Mouse (Mus musculus) testis, adult 2 months (tissue): ENCODE measurements around the gene Gm13271. TPM values are rescaled to one million over a fixed set of nuclear protein-coding genes. Genes with fewer than 3 reads are reported as not detected.
"Not testable (repeated sequence)": the region's sequence is repeated elsewhere in the genome, so short reads cannot be mapped to it uniquely, and the experiment has no call there.

Experiments
- H3K27ac ChIP-seq: fragments of 200-500 bp; 2 replicates; pipeline ENCODE4 v1.5.1; 2012; ENCODE audit warnings: low read depth, low read length; ENCODE audit not compliant: control insufficient read depth, insufficient read depth
- H3K27me3 ChIP-seq: fragments of 200-500 bp; 2 replicates; pipeline ENCODE4 v1.6.1; 2012; ENCODE audit warnings: mild to moderate bottlenecking, low read length, moderate library complexity; ENCODE audit not compliant: control insufficient read depth, insufficient read depth
- H3K36me3 ChIP-seq: fragments of 200-500 bp; 2 replicates; pipeline ENCODE4 v1.6.1; 2012; ENCODE audit warnings: mild to moderate bottlenecking, low read length; ENCODE audit not compliant: control insufficient read depth, insufficient read depth
- H3K4me1 ChIP-seq: fragments of 200-500 bp; 2 replicates; pipeline ENCODE4 v1.6.1; 2012; ENCODE audit warnings: low read length; ENCODE audit not compliant: control insufficient read depth, insufficient read depth
- H3K4me3 ChIP-seq: fragments of 200-500 bp; 2 replicates; pipeline ENCODE4 v1.5.1; 2012; ENCODE audit warnings: low read depth, mild to moderate bottlenecking, low read length, moderate library complexity, mixed read lengths; ENCODE audit not compliant: control insufficient read depth
- CTCF ChIP-seq: fragments of 200-500 bp; IDR thresholded peaks from 2 replicates; pipeline ENCODE4 v1.5.1; 2012; ENCODE audit warnings: low read depth, mild to moderate bottlenecking, inconsistent platforms, low read length, moderate library complexity; ENCODE audit not compliant: control insufficient read depth, insufficient read depth, insufficient replicate concordance
- POLR2A ChIP-seq: fragments of 200-500 bp; IDR thresholded peaks from 2 replicates; pipeline ENCODE4 v1.6.1; 2012; ENCODE audit warnings: low read depth, mild to moderate bottlenecking, inconsistent platforms, low read length, moderate library complexity; ENCODE audit not compliant: control insufficient read depth
- polyA plus RNA-seq: library from polyadenylated mRNA; depleted of rRNA; stranded (reverse); fragments of >200 nt; gene quantifications from 2 replicates; pipeline ENCODE4 v1.2.3, GENCODE M21; 2012; rRNA removed

The Gm13271 gene
- not detected in 2 replicates for polyA plus RNA-seq

DNA sequence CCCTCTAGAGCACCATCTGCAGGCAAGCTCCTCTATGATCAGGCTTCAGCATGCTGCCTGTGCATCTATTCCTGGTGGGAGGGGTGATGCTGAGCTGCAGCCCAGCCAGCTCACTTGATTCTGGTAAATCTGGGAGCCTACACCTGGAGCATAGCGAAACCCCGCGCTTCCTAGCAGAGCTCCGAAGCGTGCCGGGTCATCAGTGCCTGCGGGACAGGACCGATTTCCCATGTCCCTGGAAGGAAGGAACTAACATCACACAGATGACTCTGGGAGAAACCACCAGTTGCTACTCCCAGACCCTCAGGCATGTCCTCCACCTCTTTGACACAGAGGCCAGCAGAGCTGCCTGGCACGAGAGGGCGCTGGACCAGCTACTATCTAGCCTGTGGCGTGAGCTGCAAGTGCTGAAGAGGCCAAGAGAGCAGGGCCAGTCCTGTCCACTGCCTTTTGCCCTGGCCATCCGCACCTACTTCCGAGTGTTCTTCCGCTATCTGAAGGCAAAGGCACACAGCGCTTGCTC is at the start of gene Gm13271:
Gene Gm13271, plus strand, starts transcription at position 51 of the 523 bp plus-strand sequence.
- not testable (repeated sequence) for H3K4me3 ChIP-seq, H3K27me3 ChIP-seq, H3K27ac ChIP-seq, H3K4me1 ChIP-seq, H3K36me3 ChIP-seq

DNA sequence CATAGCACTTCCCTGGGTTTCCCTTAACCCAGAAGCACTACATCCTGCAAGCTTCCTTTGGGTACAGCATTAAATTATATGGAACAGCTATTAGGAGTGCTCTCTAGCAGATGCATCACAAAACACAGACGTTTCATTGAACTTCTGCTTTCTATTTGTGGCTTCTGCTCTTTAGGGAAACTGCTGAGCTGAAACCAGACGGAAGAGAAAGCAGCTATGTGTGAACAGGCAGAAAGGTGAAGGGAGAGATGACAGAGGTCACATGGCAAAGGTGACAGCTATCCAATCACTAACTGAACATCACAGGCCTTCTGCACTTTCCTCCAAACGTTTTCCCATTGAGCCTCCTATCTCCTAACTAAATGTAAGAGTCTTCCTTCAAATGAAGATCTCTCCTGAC is 48.7 kb upstream of the Gm13271 start:
- no peaks in the 10 kb centered on the region for H3K4me1 ChIP-seq
- H3K36me3 ChIP-seq, result no peaks in the 10 kb centered on the region
- no peak overlapping the region for H3K27ac ChIP-seq
- no peak overlapping the region for H3K4me3 ChIP-seq
- TF ChIP-seq POLR2A, result no peak
- no peak for TF ChIP-seq CTCF
- no peaks in the 10 kb centered on the region for H3K27me3 ChIP-seq

DNA sequence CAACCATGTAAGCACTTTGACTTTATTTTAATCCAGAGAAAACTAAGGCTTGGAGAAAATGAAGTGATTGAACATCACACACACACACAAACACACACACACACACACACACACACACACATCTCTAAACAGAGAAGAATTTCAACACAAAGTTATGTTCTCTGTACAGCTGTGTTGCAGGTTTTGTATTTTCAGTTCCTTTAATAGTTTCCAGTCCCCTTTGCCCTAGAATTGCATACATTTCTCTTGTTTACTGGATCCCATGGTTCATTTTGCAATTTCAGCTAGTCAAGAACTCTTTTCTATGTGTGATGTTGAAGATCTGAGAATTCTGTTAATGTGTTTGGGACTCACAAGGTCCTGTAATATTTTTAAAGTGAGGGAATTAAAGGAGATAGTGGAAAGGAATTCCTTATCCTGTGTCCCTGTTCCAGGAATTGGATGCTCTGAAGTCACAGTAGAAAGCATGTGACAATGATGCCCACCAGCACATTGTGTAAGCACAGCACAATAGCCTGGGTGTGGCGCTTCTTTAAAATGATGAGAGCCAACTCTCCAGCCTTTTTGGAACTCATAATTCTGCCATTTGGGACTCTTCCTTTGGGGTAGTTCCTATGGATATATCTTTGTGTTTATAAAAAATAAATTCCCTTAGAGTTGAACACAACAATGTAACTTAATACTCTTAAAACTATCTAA is 47.4 kb upstream of the Gm13271 start:
- Histone ChIP-seq H3K36me3 (no peaks in the 10 kb centered on the region), H3K27me3 (no peaks in the 10 kb centered on the region), H3K4me1 (no peaks in the 10 kb centered on the region), H3K4me3 (no peak overlapping the region), H3K27ac (no peak overlapping the region)
- no peak for TF ChIP-seq POLR2A
- TF ChIP-seq CTCF, result no peak

DNA sequence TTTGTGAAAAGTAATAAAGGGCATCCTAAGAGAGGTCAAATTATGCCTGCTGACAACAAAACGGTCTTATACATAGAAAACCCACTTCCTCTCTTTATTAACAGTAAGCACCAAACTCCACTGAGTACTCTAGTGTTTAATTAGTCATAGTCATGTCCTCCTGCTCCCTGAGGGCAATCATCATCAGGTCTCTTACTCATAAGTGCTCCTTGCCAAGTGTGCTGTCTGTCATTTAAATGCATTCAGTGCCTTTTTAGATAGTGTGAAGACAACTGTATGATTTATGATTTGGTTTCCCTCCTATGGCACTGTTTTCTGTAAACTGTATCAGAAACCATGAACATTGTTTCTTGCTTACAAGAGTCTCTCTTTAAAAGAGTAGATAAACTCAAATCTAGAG is 40.4 kb upstream of the Gm13271 start:
- H3K4me3 ChIP-seq, result no peak overlapping the region
- H3K36me3 ChIP-seq, result no peaks in the 10 kb centered on the region
- TF ChIP-seq POLR2A (no peak), CTCF (no peak)
- no peaks in the 10 kb centered on the region for H3K27me3 ChIP-seq
- H3K27ac ChIP-seq, result no peak overlapping the region
- H3K4me1 ChIP-seq, result no peaks in the 10 kb centered on the region

DNA sequence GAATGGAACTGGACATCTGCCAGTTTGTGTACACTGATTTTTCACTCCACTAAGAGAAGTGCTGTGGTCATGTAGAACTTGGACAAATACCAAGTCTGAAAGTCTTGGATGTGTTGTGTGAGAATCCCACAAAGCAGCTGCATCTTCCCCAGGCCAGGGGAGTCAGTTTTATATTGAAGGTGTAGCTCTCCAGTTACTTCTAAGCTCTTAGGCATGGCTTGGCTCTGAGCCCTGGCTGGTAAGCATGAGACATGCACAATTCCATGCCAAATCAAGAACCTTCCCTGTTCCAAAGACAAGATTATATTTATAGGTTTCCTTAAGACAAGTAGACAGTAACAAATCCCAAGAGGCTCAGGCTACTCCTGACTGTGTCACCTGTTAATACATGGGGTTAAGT is 39.6 kb upstream of the Gm13271 start:
- no peak overlapping the region for H3K27ac ChIP-seq
- no peak overlapping the region for H3K4me3 ChIP-seq
- H3K4me1 ChIP-seq, result no peaks in the 10 kb centered on the region
- H3K27me3 ChIP-seq, result no peaks in the 10 kb centered on the region
- TF ChIP-seq POLR2A (no peak), CTCF (no peak)
- H3K36me3 ChIP-seq, result no peaks in the 10 kb centered on the region

DNA sequence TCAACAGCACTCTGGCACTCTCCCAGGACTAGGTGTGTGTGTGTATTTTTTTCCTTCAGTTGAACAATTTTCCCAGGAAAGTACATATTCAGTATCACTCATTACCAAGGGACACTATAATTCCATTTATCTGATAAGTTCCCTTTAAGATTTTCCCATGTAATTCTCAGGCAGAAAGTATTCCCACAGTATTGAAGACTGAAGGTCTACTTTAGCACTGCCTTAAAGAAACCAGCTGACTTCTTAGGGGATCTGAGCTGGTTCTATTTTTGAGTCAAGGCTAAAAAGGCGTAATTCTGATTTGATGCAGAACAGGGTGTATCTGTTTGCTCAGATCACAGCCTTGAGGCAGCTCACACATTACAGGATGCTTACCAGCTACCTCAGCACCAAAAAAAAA is 36.0 kb upstream of the Gm13271 start:
- Histone ChIP-seq H3K27ac (no peak overlapping the region), H3K4me3 (no peak overlapping the region), H3K4me1 (peaks cover 8% of the 10 kb centered on the region)

DNA sequence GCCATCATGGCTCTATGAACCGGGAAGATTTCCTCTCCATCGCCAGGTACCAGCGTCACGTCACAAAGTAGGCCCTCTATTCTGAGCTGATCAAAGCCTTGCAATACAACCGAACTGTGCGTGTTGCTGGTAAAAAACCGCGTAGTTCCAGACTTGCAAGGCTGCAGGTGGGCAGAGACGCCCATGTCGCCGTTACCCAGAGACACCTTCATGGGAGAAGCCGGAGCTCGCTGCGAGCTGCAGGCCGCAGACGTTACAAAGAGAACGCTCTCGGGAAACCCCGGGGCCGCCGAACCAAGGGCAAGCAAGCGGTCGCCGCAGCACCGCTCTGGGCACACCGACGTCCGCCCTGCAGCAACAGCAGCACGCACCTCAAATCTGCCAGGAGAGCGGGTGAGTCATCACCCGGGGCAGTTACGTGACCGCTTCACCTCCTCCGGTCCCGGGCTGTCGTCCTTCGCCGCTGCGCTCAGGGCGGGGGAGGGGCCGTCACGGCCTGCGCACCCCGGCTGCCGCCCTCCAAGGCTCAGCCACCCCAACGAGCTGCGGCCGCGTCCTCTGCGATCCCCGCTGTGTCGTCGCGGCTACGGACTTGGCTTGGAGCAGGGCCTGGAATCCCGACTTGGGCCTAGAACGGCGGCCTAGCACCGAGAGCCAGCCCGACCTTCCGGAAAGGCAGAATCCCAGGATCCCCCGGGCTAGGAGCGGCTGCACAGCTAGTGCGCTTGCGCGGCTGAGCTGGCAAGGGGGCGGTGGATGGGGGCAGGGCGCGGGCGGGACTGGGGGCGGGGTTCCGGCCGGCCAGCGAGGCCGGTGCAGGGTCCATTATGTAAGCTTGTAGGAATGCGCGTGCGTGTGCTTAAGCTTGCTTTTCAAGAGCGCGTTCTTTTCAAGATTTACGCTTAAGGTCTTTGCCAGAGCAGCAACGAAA is 32.6 kb upstream of the Gm13271 start, which contains the start of the genes Gm26566 and Klhl9:
Gene Gm26566, plus strand, starts transcription at position 15 of the 931 bp plus-strand sequence.
Gene Klhl9, minus strand, starts transcription at position 675 of the 931 bp plus-strand sequence.
- Histone ChIP-seq H3K27me3 (no peaks in the 10 kb centered on the region), H3K4me3 (peak within 1 kb of the TSS; percentile 99), H3K4me1 (peaks cover 8% of the 10 kb centered on the region), H3K27ac (peak within 1 kb of the TSS; percentile 100), H3K36me3 (peaks cover 1% of the 10 kb centered on the region; the same call in 1 of the 2 replicates)
- no peak for TF ChIP-seq CTCF
- TF ChIP-seq POLR2A, result peak; percentile 92

More for the DNA sequence above, 36.0 kb upstream of the Gm13271 start:
- no peaks in the 10 kb centered on the region for H3K27me3 ChIP-seq
- peaks cover 1% of the 10 kb centered on the region; the same call in 1 of the 2 replicates for H3K36me3 ChIP-seq
- TF ChIP-seq POLR2A (no peak), CTCF (no peak)
